Mouse (Mus musculus) liver, embryonic 14.5 days (tissue): ENCODE measurements at regions not wholly inside any gene's neighbourhood (a gene's known extent, or its start where the extent isn't known, plus 50 kb on each side); places are given as distances from the start of the nearest gene placed in this dataset.

Experiments used
- ATAC-seq: fragments of 200-750 bp; cut with Nextera tagmentation; 2 replicates; pipeline ENCODE4 v1.8.0; 2017; ENCODE audit warnings: moderate number of reproducible peaks, mild to moderate bottlenecking, moderate library complexity; ENCODE audit not compliant: insufficient read depth
- DNase-seq, 3 experiments: peaks; one replicate each; pipeline ENCODE4 v3.0.0-alpha.2; 2012 to 2013; ENCODE audit warnings: low read depth in 3 of 3, low spot score in 3 of 3
- H3K27ac ChIP-seq: fragments of 300-500 bp; sonication (generic); 2 replicates; pipeline ENCODE4 v1.5.1; 2014; ENCODE audit warnings: moderate library complexity, mild to moderate bottlenecking, control low read depth, inconsistent platforms
- H3K27me3 ChIP-seq: fragments of 300-500 bp; sonication (generic); 2 replicates; pipeline ENCODE4 v1.6.1; 2014; ENCODE audit warnings: mild to moderate bottlenecking, low read length, moderate library complexity; ENCODE audit not compliant: control insufficient read depth, insufficient read depth
- H3K36me3 ChIP-seq: fragments of 300-500 bp; sonication (generic); replicated peaks from 2 replicates; pipeline ENCODE4 v1.6.1; 2014; ENCODE audit warnings: low read depth; ENCODE audit not compliant: control insufficient read depth, insufficient read depth
- H3K4me1 ChIP-seq, 2 experiments: fragments of 200-500 bp in 1 of 2; fragments of 300-500 bp in 1 of 2; sonication (generic) in 1 of 2; replicated peaks; 2 replicates each; pipeline ENCODE4 v1.6.1; 2012 to 2014; ENCODE audit warnings: antibody characterized with exemption in 1 of 2, inconsistent platforms in 1 of 2, low read length in 1 of 2; ENCODE audit not compliant: control insufficient read depth in 2 of 2, insufficient read depth in 2 of 2
- H3K4me2 ChIP-seq: fragments of 300-500 bp; sonication (generic); 2 replicates; pipeline ENCODE4 v1.6.1; 2014; ENCODE audit warnings: low read depth, mild to moderate bottlenecking, control low read depth, moderate library complexity
- H3K4me3 ChIP-seq, 2 experiments: fragments of 200-500 bp in 1 of 2; fragments of 300-500 bp in 1 of 2; sonication (generic) in 1 of 2; 2 replicates each; pipeline ENCODE4 v1.5.1; 2012 to 2014; ENCODE audit warnings: low read depth in 2 of 2, low read length in 2 of 2, mild to moderate bottlenecking in 2 of 2, control low read depth in 1 of 2, inconsistent platforms in 1 of 2, moderate library complexity in 1 of 2; ENCODE audit not compliant: insufficient read depth in 1 of 2
- H3K9ac ChIP-seq: fragments of 300-500 bp; sonication (generic); replicated peaks from 2 replicates; pipeline ENCODE4 v1.6.1; 2014; ENCODE audit warnings: mild to moderate bottlenecking, control low read depth, moderate library complexity
- H3K9me3 ChIP-seq: fragments of 300-500 bp; sonication (generic); 2 replicates; pipeline ENCODE4 v1.6.1; 2016; ENCODE audit warnings: low read length, mixed read lengths; ENCODE audit not compliant: control insufficient read depth
- CTCF ChIP-seq: IDR thresholded peaks from 2 replicates; pipeline ENCODE4 v1.5.1; 2016; ENCODE audit warnings: antibody characterized with exemption, low read depth, control low read depth
- EP300 ChIP-seq: IDR thresholded peaks from 2 replicates; pipeline ENCODE4 v1.6.1; 2016; ENCODE audit warnings: antibody characterized with exemption, low read depth
- WGBS: fragments of 180-500 bp; shearing (Covaris S2); extraction: QIAGEN DNeasy Blood & Tissue Kit; methylation state at CpG from one replicate; pipeline ENCODE4 v1.1.7; 2014; ENCODE audit not compliant: insufficient replicate concordance; 5-methylcytosine and 5-hydroxymethylcytosine counted together

- Histone ChIP-seq H3K9ac (no peak overlapping the region), H3K4me2 (no peak overlapping the region), H3K9me3 (no peaks in the 10 kb centered on the region), H3K4me3 (no peak overlapping the region), H3K27ac (no peak overlapping the region), H3K27me3 (no peaks in the 10 kb centered on the region), H3K36me3 (no peaks in the 10 kb centered on the region), H3K4me1 (no peaks in the 10 kb centered on the region)
- WGBS: 53% methylated on average over 5 of the region's 5 CpGs
- TF ChIP-seq EP300 (no peak), CTCF (no peak)
- ATAC-seq (no peak), DNase-seq (no peak)
These were observed 178.9 kb upstream of the Tle4 start for GRCm38 (mm10) chr19:14776791-14777190.

GRCm38 (mm10) chr19:14772794-14773193 lies 174.9 kb upstream of the Tle4 start:
- ATAC-seq (no peak), DNase-seq (no peak)
- no peak overlapping the region for H3K9ac ChIP-seq
- no peaks in the 10 kb centered on the region for H3K4me1 ChIP-seq
- no peak overlapping the region for H3K4me3 ChIP-seq
- no peaks in the 10 kb centered on the region for H3K9me3 ChIP-seq
- no peak overlapping the region for H3K4me2 ChIP-seq
- H3K36me3 ChIP-seq: no peaks in the 10 kb centered on the region
- no peak overlapping the region for H3K27ac ChIP-seq
- TF ChIP-seq CTCF (no peak), EP300 (no peak)
- 47% methylated on average over 2 of the region's 2 CpGs for WGBS
- H3K27me3 ChIP-seq: no peaks in the 10 kb centered on the region

- H3K4me2 ChIP-seq: no peak overlapping the region
- no peak overlapping the region for H3K4me3 ChIP-seq
- no peaks in the 10 kb centered on the region for H3K4me1 ChIP-seq
- no peaks in the 10 kb centered on the region for H3K36me3 ChIP-seq
- no peaks in the 10 kb centered on the region for H3K27me3 ChIP-seq
- no peak for ATAC-seq
- H3K27ac ChIP-seq: no peak overlapping the region
- no peak for DNase-seq
- H3K9me3 ChIP-seq: no peaks in the 10 kb centered on the region
- no peak overlapping the region for H3K9ac ChIP-seq
- TF ChIP-seq CTCF (no peak), EP300 (no peak)
These were observed 154.8 kb upstream of the Tle4 start for GRCm38 (mm10) chr19:14752646-14753045.

- TF ChIP-seq CTCF (no peak), EP300 (no peak)
- Histone ChIP-seq H3K4me1 (no peaks in the 10 kb centered on the region), H3K4me2 (no peak overlapping the region), H3K4me3 (no peak overlapping the region), H3K9me3 (no peaks in the 10 kb centered on the region), H3K9ac (no peak overlapping the region), H3K27ac (no peak overlapping the region), H3K36me3 (no peaks in the 10 kb centered on the region), H3K27me3 (no peaks in the 10 kb centered on the region)
- WGBS: 63% methylated on average over 3 of the region's 3 CpGs
- DNase-seq (no peak), ATAC-seq (no peak)
These were observed 144.5 kb upstream of the Tle4 start for GRCm38 (mm10) chr19:14742361-14742760.

GRCm38 (mm10) chr19:14740936-14741335 lies 143.1 kb upstream of the Tle4 start:
- ATAC-seq: no peak
- Histone ChIP-seq H3K4me3 (no peak overlapping the region), H3K27ac (no peak overlapping the region), H3K27me3 (no peaks in the 10 kb centered on the region), H3K9ac (no peak overlapping the region), H3K36me3 (no peaks in the 10 kb centered on the region), H3K4me1 (no peaks in the 10 kb centered on the region), H3K4me2 (no peak overlapping the region), H3K9me3 (no peaks in the 10 kb centered on the region)
- TF ChIP-seq EP300: no peak
- TF ChIP-seq CTCF: no peak
- no peak for DNase-seq
- 51% methylated on average over 1 of the region's 1 CpGs for WGBS

- Histone ChIP-seq H3K36me3 (no peaks in the 10 kb centered on the region), H3K9me3 (no peaks in the 10 kb centered on the region), H3K4me2 (no peak overlapping the region), H3K27me3 (no peaks in the 10 kb centered on the region), H3K27ac (no peak overlapping the region), H3K4me3 (no peak overlapping the region), H3K9ac (no peak overlapping the region), H3K4me1 (no peaks in the 10 kb centered on the region)
- no peak for TF ChIP-seq CTCF
- no peak for TF ChIP-seq EP300
- ATAC-seq: no peak
- no peak for DNase-seq
- 59% methylated on average over 1 of the region's 1 CpGs for WGBS
These were observed 142.3 kb upstream of the Tle4 start for GRCm38 (mm10) chr19:14740139-14740538.
